In genomic region chr1:137852262-137852661, GRCm38 (mm10) we compare ENCODE assay signal across 20 mouse cellular contexts.
DNase-seq lines count a peak whose midpoint lies in the region; ATAC-seq lines count a peak whose summit lies in the region.
"Had no signal": no experiment of that assay in that cellular context is flagged by ENCODE, and none has a peak within 500 bp of the region (broad histone marks: within the 10 kb centered on the region; RNA-seq: fewer than 3 reads in every experiment).

No protein-coding gene starts in this region.

- DNase-seq in thymus, postnatal 0 days (ENCODE audit: low spot score): peak; percentile 15
- DNase-seq in thymus, postnatal 10 days (ENCODE audit: low spot score in 2 of 2): no peak
- DNase-seq in cerebellum, adult 8-10 months: no peak
- DNase-seq in left cerebral cortex, postnatal 14 days (ENCODE audit: low spot score in 2 of 2): no peak
- DNase-seq: adrenal gland, adult 8-10 months; adrenal gland, postnatal 25 days; cerebellum, adult 18-20 months; cerebellum, adult 9-11 months; cerebellum, postnatal 25 days; gastrocnemius, postnatal 10 days; gastrocnemius, postnatal 36 days; heart, adult 11 months; heart, postnatal 10 days; heart, postnatal 36 days had no signal

- intact Hi-C loops in left cerebral cortex, postnatal 14 days (cut with DNase I): no loop called here

- peak; percentile 81 for ATAC-seq in granulocyte monocyte progenitor cell, adult 5-6 weeks (replicated peaks; ENCODE audit: poor library complexity, severe bottlenecking)
- ATAC-seq in megakaryocyte progenitor cell, adult 5-6 weeks (replicated peaks; ENCODE audit: poor library complexity): peak; percentile 74
- ATAC-seq: activated CD4-positive, CD25-positive, alpha-beta regulatory T cell, adult 4 months; forebrain, embryonic 13.5 days; forebrain, embryonic 16.5 days; hindbrain, embryonic 16.5 days had no signal
